Mouse (Mus musculus) monocyte, adult 5-6 weeks (primary cell): ENCODE results near the gene 4930583I09Rik. TPM values are rescaled to one million over a fixed set of nuclear protein-coding genes. Genes with fewer than 3 reads are reported as not detected.
A peak's percentile ranks its signal among the peaks of the same experiment; 100 is the strongest.

Experiments used
- ATAC-seq: fragments of 153-309, 156-312 bp; replicated peaks from 2 replicates; pipeline ENCODE4 v1.8.0; 2017; ENCODE audit warnings: mild to moderate bottlenecking; ENCODE audit not compliant: low TSS enrichment, insufficient number of reproducible peaks, severe bottlenecking, poor library complexity, low FRiP score
- total RNA-seq: library from RNA; stranded (forward); fragments of 200-1000, 200-491, 200-594 nt; gene quantifications from 3 replicates; pipeline ENCODE4 v1.2.3, GENCODE M21; 2017

Gene 4930583I09Rik
- total RNA-seq, result not detected in 3 replicates

- no peak for ATAC-seq
Observed at GRCm38 (mm10) chr17:64835928-64836327, at the start of gene 4930583I09Rik. Gene 4930583I09Rik (minus strand): TSS chr17:64836071.

- ATAC-seq, result no peak
Observed at GRCm38 (mm10) chr17:64876111-64876510, 40.2 kb upstream of the 4930583I09Rik start.

- peak; percentile 48; the same call in 1 of the 2 replicates for ATAC-seq
Observed at GRCm38 (mm10) chr17:64873651-64874072, 37.8 kb upstream of the 4930583I09Rik start.

GRCm38 (mm10) chr17:64863817-64864216 is 27.9 kb upstream of the 4930583I09Rik start:
- no peak for ATAC-seq

GRCm38 (mm10) chr17:64860963-64861362 is 25.1 kb upstream of the 4930583I09Rik start:
- ATAC-seq, result no peak

- ATAC-seq, result no peak
Observed at GRCm38 (mm10) chr17:64858848-64859247, 23.0 kb upstream of the 4930583I09Rik start.

GRCm38 (mm10) chr17:64848031-64848430 is 12.2 kb upstream of the 4930583I09Rik start:
- ATAC-seq, result no peak

- ATAC-seq, result no peak
Observed at GRCm38 (mm10) chr17:64846654-64847053, 10.8 kb upstream of the 4930583I09Rik start.

GRCm38 (mm10) chr17:64836892-64837291 is 1.0 kb upstream of the 4930583I09Rik start:
- ATAC-seq, result no peak

GRCm38 (mm10) chr17:64836352-64836751 is 481 bp upstream of the 4930583I09Rik start:
- ATAC-seq, result no peak

- no peak for ATAC-seq
Observed at GRCm38 (mm10) chr17:64833906-64834490, 1.9 kb downstream of the 4930583I09Rik start.

GRCm38 (mm10) chr17:64833071-64833470 is 2.8 kb downstream of the 4930583I09Rik start:
- no peak for ATAC-seq

GRCm38 (mm10) chr17:64827482-64827881 is 8.4 kb downstream of the 4930583I09Rik start:
- no peak for ATAC-seq

GRCm38 (mm10) chr17:64826843-64827242 is 9.0 kb downstream of the 4930583I09Rik start:
- ATAC-seq, result no peak

GRCm38 (mm10) chr17:64822561-64822960 is 13.3 kb downstream of the 4930583I09Rik start:
- ATAC-seq, result no peak

GRCm38 (mm10) chr17:64820841-64821593 is 14.9 kb downstream of the 4930583I09Rik start:
- ATAC-seq, result peak; percentile 83

- no peak for ATAC-seq
Observed at GRCm38 (mm10) chr17:64816298-64816697, 19.6 kb downstream of the 4930583I09Rik start.

- no peak for ATAC-seq
Observed at GRCm38 (mm10) chr17:64815806-64816205, 20.1 kb downstream of the 4930583I09Rik start.

GRCm38 (mm10) chr17:64813568-64813967 is 22.3 kb downstream of the 4930583I09Rik start:
- ATAC-seq, result no peak

GRCm38 (mm10) chr17:64806035-64806589 is 29.8 kb downstream of the 4930583I09Rik start:
- ATAC-seq, result no peak
